Mouse (Mus musculus) ES-Bruce4 (cell line): ENCODE data around the gene Bod1. TPM values are rescaled to one million over a fixed set of nuclear protein-coding genes. Genes with fewer than 3 reads are reported as not detected.
A peak's percentile ranks its signal among the peaks of the same experiment; 100 is the strongest.

Experiments used
- H3K27ac ChIP-seq: 2 replicates; pipeline ENCODE4 v1.5.1; 2012; ENCODE audit warnings: low read length, inconsistent platforms; ENCODE audit not compliant: insufficient read depth
- H3K27me3 ChIP-seq: 2 replicates; pipeline ENCODE4 v1.6.1; 2012; ENCODE audit warnings: mild to moderate bottlenecking, low read length, inconsistent platforms; ENCODE audit not compliant: control insufficient read depth, poor library complexity, insufficient read depth, severe bottlenecking
- H3K36me3 ChIP-seq: 2 replicates; pipeline ENCODE4 v1.6.1; 2012; ENCODE audit warnings: inconsistent platforms, mild to moderate bottlenecking, low read length, moderate library complexity; ENCODE audit not compliant: control insufficient read depth, poor library complexity, insufficient read depth, severe bottlenecking
- H3K4me1 ChIP-seq: one replicate; pipeline ENCODE4 v1.8.1; 2011; ENCODE audit warnings: low read length; ENCODE audit not compliant: control insufficient read depth, insufficient read depth
- H3K4me3 ChIP-seq: 2 replicates; pipeline ENCODE4 v1.5.1; 2011; ENCODE audit warnings: low read depth, mild to moderate bottlenecking, low read length
- H3K9ac ChIP-seq: 2 replicates; pipeline ENCODE4 v1.6.1; 2012; ENCODE audit warnings: low read depth, mild to moderate bottlenecking, inconsistent platforms; ENCODE audit not compliant: poor library complexity, severe bottlenecking
- H3K9me3 ChIP-seq: replicated peaks from 2 replicates; pipeline ENCODE4 v1.6.1; 2012; ENCODE audit warnings: mild to moderate bottlenecking, low read length, inconsistent platforms; ENCODE audit not compliant: control insufficient read depth, poor library complexity, insufficient read depth, severe bottlenecking
- CTCF ChIP-seq: IDR thresholded peaks from one replicate; pipeline ENCODE4 v1.8.1; 2011; ENCODE audit warnings: low read depth, low read length
- EP300 ChIP-seq: IDR thresholded peaks from 2 replicates; pipeline ENCODE4 v1.6.1; 2011; ENCODE audit warnings: low read depth, low read length; ENCODE audit not compliant: insufficient read depth
- POLR2A ChIP-seq: IDR thresholded peaks from one replicate; pipeline ENCODE4 v1.8.1; 2011; ENCODE audit warnings: low read length; ENCODE audit not compliant: insufficient read depth
- polyA plus RNA-seq: library from polyadenylated mRNA; stranded (reverse); fragments of >200 nt; gene quantifications from 2 replicates; pipeline ENCODE4 v1.2.4, GENCODE M21; 2011; ENCODE audit warnings: low read depth; ENCODE audit not compliant: missing spikeins, insufficient read depth, insufficient read length

Bod1 gene
- polyA plus RNA-seq, 1 experiment, result 36.3 TPM

DNA sequence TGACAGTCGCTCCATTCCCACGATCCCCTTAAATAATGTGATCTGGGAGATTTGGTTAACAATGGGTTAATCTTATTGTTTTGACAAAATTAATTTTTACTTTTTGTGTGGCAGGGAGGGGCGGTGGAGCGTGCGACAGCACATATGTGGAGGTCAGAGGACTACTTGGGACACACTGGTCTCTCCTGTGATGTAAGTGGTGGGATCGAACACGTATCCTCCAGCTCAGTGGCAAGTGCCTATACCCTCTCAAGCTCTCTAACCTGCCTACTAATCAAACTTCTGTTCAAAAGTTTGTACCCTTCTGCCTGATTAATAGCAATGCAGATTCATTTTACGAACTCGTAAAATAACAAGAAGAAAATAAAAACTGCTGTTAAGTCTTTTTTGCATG lies 482 bp upstream of the Bod1 start:
- no peak for TF ChIP-seq POLR2A
- no peak for TF ChIP-seq CTCF
- no peak for TF ChIP-seq EP300
- peaks cover 3% of the 10 kb centered on the region for H3K4me1 ChIP-seq
- no peaks in the 10 kb centered on the region for H3K9me3 ChIP-seq
- no peak overlapping the region for H3K27ac ChIP-seq
- H3K9ac ChIP-seq, result peak overlapping the region; percentile 91
- H3K4me3 ChIP-seq, result peak overlapping the region; percentile 98
- H3K36me3 ChIP-seq, result peaks cover 3% of the 10 kb centered on the region; the same call in 1 of the 2 replicates
- no peaks in the 10 kb centered on the region for H3K27me3 ChIP-seq

GRCm38 (mm10) chr11:31670468-31670921 lies 1.2 kb downstream of the Bod1 start:
- Histone ChIP-seq H3K27ac (no peak overlapping the region), H3K4me3 (no peak overlapping the region), H3K36me3 (peaks cover 13% of the 10 kb centered on the region), H3K9me3 (no peaks in the 10 kb centered on the region), H3K9ac (peak overlapping the region; percentile 96; the same call in 1 of the 2 replicates), H3K27me3 (no peaks in the 10 kb centered on the region), H3K4me1 (peaks cover 3% of the 10 kb centered on the region)
- TF ChIP-seq POLR2A (no peak), EP300 (no peak), CTCF (no peak)

GRCm38 (mm10) chr11:31669172-31669869 lies 2.4 kb downstream of the Bod1 start:
- TF ChIP-seq CTCF (no peak), POLR2A (no peak), EP300 (no peak)
- no peak overlapping the region for H3K9ac ChIP-seq
- no peak overlapping the region for H3K4me3 ChIP-seq
- peaks cover 3% of the 10 kb centered on the region for H3K4me1 ChIP-seq
- H3K36me3 ChIP-seq, result peaks cover 19% of the 10 kb centered on the region
- H3K9me3 ChIP-seq, result no peaks in the 10 kb centered on the region
- no peaks in the 10 kb centered on the region for H3K27me3 ChIP-seq
- H3K27ac ChIP-seq, result no peak overlapping the region

DNA sequence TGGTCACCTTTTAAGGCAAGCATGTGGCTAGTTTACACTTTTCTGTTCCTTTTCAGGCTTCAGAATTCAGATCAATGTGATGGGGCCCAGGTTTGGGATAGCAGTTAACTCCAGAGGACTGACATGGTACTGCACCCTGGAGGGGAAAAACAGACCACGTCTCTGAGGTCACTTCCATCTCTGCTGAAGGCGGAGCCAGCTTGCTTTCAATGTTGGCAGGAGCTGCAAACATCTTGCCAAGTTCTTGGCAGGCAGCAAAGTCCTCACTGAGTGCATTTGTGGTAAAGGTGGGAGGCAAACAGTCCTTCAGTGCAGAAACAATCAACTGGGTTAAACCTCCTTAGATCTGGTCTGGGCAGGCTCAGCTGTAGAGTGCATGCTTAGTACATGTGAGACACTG lies 7.5 kb downstream of the Bod1 start:
- TF ChIP-seq POLR2A (no peak), EP300 (no peak), CTCF (no peak)
- Histone ChIP-seq H3K27ac (no peak overlapping the region), H3K4me1 (no peaks in the 10 kb centered on the region), H3K36me3 (peaks cover 23% of the 10 kb centered on the region), H3K27me3 (no peaks in the 10 kb centered on the region), H3K4me3 (no peak overlapping the region), H3K9me3 (no peaks in the 10 kb centered on the region), H3K9ac (no peak overlapping the region)

GRCm38 (mm10) chr11:31663501-31663900 lies 8.2 kb downstream of the Bod1 start:
- Histone ChIP-seq H3K9ac (no peak overlapping the region), H3K36me3 (peaks cover 23% of the 10 kb centered on the region), H3K4me3 (no peak overlapping the region), H3K27ac (no peak overlapping the region), H3K27me3 (no peaks in the 10 kb centered on the region), H3K4me1 (no peaks in the 10 kb centered on the region), H3K9me3 (no peaks in the 10 kb centered on the region)
- TF ChIP-seq EP300, result no peak
- TF ChIP-seq CTCF, result no peak
- TF ChIP-seq POLR2A, result no peak

GRCm38 (mm10) chr11:31662872-31663446 lies 8.7 kb downstream of the Bod1 start:
- H3K4me1 ChIP-seq, result no peaks in the 10 kb centered on the region
- H3K27me3 ChIP-seq, result no peaks in the 10 kb centered on the region
- H3K36me3 ChIP-seq, result peaks cover 20% of the 10 kb centered on the region
- TF ChIP-seq CTCF (no peak), EP300 (no peak), POLR2A (no peak)
- H3K9ac ChIP-seq, result no peak overlapping the region
- no peaks in the 10 kb centered on the region for H3K9me3 ChIP-seq
- H3K27ac ChIP-seq, result no peak overlapping the region
- H3K4me3 ChIP-seq, result no peak overlapping the region
